Mouse (Mus musculus) embryo, embryonic 9.5 days (tissue): ENCODE results near the gene Cfap36.

Experiments
- DNase-seq: peaks from one replicate; pipeline ENCODE4 v3.0.0-alpha.2; 2017; ENCODE audit errors: extremely low spot score

Cfap36 gene

DNA sequence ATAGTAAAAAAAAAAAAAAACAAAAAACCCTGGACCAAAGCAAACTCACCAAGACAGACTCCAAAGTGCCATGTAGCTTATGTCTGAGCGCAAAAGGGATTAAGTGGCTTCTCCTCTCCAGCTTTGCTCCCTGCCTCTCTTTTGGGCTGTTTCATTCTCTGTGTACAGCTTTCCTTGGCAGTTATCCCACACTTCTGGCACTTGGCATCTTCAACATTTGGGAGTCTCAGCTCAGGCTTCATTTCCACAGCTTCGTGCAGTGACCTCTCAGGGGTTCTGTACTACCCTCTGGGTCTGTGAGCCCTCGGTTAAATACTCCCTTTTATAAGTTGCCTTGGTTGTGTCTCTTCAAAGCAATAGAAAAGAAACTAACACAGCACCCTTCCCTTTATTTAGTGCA lies 66.6 kb downstream of the Cfap36 start:
- DNase-seq = no peak

DNA sequence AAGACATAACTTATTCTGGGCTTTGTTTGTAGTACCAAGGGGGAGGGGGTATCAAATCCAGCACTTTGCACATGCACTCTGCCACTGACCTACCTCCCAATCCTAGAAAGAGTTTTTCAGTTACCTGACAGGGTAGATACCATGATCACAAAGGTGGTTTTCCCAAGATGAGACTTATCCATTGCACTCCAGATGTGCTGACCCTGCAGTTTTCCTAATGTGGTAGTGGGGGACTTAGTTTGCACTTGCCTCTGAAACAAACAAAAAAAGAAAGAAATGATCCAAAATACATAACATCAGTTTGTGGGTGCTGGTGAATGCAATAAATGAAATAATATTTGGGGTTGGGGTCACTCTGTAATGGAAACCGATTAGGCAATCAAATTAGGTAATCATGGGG lies 67.9 kb downstream of the Cfap36 start:
- no peak for DNase-seq

DNA sequence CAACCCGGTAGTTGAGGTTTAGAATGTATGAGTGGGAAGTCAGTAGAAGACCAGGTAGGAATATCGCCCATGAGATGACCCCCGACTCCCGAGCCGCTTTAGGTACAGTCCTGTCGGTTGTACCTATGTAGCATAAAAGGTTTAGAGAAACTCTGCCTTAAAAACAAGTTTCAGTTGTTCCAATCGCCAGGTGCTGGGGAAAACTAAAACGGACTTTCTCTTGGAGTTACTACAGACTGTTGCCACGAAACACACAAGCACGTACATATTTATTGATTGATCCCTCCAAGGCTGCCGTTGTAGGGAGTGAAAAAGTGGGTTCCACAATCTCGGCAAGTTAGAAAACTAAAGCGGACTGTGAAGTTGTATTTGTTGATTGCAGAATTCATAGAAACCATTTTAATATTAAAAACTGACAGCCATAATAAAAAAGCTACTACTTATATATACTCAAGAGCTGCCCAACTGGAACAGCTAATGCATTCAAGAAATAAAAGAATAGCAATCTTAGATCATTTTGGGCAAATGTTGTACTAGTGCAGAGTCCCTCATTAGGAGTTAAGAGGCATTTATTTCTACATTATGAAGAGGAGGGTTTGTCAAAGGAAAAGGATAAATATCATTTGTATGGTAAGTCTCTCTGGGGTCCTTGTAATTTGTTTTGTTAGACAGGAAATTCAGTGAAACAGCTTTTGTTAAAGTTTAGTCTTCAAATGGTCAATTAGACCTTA lies 73.3 kb downstream of the Cfap36 start:
- no peak for DNase-seq

DNA sequence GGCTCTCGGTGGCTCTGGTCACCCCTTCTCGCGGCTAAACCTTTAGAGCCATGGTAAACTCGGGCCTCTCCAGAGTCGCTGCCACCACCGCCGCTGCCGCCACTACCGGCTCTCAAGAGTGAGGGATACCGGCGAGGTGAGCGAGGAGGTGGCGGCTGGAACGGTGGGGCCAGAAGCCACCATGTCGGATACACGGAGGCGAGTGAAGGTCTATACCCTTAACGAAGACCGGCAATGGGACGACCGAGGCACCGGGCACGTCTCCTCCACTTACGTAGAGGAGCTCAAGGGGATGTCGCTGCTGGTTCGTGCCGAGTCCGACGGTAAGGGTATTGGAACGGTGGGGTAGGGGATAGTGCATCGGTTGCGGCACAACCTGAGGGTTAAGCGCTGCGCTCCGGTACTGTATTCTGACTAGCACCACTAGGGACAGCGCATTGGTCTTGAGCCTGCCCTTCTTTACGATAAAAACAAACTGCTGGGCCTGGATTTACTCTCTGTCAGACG lies 74.0 kb downstream of the Cfap36 start:
- DNase-seq = peak; percentile 66

DNA sequence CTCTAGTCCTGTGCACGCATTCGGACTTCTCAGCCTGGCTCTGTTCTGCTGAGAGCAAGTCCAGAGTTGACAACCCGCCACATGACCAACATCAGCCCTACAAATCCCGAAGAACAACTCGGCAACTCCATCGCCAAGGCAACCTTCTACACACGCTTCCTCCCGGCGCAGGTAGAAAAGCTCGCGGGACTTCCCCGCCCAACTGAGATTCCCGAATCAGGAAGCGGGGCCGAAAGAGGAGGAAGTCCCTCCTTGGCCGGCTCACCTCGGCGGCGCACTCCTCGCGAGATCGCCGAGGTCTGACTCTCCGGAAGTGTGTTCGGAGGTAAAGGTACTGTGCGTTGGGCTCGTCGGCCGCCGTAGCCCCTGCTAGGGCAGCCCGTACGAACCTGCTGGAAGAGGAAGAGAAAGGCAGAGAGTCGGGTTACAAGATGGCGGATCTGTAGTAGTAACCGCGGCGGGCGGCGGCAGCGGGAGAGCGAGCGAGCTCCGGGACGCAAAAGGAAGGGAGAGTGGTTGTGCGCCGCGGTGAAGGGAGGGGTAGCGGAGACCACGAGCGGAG lies 74.6 kb downstream of the Cfap36 start, which contains the start of gene Ppp4r3b:
Gene Ppp4r3b (plus strand): TSS at position 328 of the 562 bp plus-strand sequence.
- DNase-seq = peak; percentile 94

DNA sequence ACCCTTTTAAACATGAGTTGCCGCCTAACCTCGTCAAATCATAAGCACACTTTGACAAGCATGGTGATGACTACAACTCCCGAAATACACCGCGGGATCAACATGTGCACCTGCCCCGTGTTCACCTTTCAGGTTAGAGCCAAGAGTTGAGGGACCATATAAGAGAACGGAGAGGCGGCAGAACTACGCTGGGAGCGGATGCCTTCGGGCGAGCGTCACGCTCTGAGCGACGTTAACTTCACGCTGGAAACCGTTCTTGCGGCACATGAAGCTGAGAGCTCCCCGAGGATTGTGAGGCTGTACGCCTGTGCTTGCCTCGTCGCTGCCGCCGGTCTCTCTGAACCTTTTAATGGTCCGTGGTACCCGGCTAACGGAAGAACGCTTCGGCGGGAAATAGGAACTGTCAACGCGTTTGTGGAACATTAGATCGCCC lies 75.2 kb downstream of the Cfap36 start:
- DNase-seq = no peak
